Mouse (Mus musculus) fibroblast of lung, adult 2 months (primary cell): ENCODE data around the gene Aco2.
"Not testable (repeated sequence)": the region's sequence is repeated elsewhere in the genome, so short reads cannot be mapped to it uniquely, and the experiment has no call there.

ENCODE experiments used
- DNase-seq: peaks from one replicate; pipeline ENCODE4 v3.0.0-alpha.2; 2011; ENCODE audit warnings: low read depth

Aco2 gene

DNA sequence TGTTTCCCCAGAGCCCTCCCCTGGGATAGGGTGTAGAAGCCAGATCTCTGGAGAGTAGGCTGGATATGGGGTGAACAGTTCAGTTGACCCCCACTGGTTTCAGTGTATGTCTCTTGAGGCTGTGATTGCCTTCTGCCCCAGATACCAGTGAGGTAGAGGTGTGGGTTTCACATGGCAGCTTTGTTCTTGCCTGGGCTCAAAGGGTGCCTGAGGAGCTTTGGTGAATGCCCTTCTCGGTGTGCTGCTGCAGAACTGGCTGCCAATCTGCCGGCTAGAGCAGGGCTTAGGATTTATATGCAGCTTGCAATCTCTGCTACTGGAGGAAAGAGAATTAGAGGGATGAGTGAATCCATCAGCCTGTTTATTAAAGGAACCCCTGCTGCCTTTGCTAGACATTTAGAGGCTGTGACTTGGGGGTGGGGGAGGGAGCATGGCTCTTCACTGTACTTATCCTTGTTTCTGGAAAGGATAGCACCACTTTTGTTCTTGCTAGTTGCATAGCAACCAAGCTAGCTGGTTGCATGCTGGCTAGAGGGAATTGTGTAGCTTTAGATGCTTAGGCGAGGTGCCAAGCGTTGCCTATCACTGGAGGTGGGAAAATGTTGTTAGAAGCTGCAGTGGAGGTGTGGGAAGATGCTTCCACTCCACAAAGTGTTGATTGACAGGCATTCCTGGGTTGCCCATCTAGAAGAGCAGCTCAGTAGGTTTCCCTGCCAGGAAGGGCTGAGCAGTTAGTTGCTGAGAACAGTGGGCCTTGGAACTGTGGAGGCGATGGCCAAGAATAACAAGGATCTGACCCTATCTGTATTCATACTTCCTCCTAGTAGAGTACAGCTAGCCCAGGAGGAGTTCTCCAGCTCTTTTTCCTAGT, 7.7 kb downstream of the Aco2 start:
- DNase-seq: no peak

DNA sequence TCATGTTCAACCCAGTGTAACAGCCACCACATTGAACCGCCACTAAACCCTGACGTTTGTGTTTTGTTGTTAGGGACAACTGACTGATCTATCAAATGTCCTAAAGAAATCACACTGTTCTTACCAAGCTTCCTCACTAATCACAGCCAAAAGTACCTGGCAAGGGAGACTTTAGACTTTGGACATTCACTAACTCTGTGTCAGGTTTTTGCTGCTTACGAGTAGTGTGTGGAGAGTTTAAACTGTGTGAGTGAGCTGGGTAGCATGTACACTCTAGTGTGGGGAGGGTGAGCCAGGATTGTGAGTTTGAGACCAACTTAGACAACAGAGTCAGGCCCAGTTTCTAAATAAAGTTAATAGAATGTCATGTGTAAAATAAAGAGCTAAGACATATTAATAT, 10.2 kb downstream of the Aco2 start:
- no peak for DNase-seq

DNA sequence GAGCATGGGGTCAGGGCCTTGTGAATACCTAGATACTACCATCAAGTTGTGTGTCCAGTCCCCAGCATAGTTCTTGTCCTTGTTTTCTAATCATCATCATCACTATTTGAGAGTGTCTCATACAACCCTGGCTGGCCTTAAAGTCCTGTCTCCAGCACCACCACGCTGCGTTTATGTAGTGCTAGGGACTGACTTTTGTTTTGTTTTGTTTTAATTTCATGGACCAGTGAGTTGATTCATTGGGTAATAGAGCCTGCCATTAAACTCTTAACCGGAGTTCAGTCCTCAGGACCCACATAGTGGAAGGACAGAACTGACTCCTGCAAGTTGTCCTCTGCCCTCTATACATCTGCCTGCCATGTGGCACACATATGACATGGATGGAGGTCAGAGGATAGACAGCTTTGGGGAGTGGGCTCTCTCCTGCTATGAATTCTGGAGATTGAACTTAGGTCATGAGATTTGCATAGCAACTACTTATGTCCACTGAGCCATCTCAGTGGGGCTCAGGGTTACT, 13.4 kb downstream of the Aco2 start:
- no peak for DNase-seq

DNA sequence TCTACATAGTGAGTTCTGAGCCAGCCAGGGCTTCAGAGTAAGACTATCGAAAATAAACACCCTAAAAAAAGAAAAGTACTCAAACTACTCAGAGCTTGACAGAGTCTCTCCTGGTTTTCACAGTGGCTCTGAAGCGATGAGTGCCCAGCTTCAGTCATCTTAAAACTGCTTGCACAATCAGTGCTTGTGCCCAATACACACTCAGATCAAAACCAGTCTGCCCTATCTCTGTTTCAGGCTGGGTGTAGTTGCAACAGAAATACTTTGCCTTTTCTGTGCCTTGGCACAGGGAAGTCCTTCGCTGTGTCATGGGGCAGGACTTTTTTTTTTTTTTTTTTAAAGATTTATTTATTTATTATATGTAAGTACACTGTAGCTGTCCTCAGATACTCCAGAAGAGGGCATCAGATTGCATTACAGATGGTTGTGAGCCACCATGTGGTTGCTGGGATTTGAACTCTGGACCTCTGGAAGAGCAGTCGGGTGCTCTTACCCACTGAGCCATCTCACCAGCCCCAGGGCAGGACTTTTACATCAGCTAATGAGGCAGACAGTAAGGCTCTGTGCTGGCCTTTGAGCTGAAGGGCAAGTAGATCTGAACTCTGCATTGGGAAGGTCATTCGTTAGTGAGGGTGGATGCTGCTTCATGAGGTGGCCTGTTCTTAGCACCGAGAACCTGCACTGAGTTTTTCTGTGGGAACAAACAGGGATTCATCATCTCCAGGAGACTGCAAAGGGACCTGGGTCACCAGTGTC, 14.9 kb downstream of the Aco2 start:
- DNase-seq: no peak

DNA sequence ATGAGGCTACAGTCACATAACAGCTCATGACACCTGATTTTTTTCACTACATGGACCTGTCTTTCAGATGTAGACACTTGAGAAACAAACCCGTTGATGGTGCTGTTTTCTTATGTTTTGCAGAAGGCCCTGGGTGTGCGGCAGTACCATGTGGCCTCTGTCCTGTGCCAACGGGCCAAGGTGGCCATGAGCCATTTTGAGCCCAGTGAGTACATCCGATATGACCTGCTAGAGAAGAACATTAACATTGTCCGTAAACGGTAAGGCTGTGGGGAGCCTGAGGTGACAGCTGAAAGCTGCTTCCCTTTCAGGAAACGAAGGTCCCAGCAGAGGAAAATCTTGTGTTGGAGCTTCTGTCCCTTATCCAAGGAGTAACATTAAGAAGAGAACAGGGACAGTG, 17.1 kb downstream of the Aco2 start:
- no peak for DNase-seq

DNA sequence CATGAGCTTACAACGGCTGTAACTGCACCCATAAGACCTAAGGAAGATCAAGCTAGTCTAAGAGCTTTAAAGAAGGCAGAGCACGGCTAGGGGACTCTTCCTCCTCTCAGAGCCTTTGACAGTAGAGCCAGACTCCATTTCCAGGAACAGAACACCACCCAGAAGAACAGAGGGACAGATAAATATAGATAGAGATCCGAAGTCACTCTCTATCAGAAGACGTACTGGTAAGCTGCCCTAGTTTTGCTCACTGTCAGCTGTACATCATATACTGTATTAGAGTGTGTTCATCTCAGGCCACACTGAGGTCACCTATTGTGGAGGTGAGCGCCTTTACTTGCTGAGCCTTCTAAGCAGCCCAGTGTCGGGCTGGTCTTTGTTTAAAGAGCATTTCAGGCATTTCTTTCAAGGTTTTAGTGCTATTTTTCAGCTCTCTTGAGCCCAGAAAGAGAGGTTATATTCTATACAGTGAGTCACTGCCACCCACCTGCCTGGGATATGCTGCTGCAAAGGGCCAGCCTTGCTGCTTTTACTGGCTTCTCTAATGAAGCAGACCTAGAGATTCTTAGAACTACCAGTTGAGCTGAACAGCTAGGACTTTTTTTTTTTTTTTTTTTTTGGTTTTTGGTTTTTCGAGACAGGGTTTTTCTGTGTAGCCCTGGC, 19.2 kb downstream of the Aco2 start:
- no peak for DNase-seq

DNA sequence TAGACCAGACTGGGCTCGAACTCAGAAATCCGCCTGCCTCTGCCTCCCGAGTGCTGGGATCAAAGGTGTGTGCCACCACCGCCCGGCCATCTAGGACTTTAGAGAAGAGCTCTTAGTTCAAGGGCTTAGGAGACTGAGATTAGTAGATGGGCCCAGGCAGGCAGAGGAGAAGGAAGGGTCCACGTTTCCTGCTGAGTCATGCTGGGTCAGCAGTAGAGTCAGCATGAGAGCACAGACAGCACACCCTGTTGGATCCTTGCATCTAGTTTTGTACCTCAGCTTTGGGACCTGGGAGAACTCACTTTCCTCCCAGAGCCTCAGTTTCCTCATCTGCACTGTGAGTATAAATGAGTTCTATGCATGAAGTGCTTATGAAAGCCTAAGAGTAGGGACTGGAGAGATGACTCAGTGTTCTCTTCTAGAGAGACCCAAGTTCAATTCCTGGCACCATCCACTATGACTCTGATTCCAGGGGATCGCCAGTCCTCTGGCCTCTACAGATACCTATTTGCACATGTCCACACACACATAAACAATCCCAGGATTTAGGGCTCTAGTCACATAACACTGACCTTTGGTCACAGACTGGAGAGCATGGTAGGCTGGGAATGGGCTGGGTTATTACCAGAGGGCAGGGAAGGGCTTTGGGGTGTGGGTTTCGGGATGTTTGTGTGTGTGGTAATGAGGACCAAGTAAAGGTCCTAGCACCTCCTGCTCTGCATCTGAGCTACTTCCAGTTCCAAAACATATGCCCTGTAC, 19.9 kb downstream of the Aco2 start:
- no peak for DNase-seq

DNA sequence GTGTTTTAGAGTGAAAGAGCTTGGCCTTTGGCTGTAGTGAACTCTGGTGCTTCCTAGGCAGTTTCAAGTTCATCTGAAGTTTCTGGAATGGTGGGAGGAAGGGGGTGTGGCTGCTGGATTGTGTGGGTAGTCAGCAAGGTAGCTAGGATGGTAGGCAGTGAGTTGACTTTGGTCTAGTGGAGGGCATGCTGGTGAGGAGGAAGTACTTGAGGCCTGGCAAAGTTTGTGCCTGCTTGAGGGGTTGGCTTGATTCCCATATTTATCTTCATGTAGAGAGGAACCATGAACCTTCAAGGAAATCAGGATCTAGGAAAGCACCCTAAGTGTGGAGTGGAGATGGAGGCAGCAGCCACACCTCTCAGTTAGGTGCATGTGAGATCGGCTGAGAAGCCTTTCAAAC, 21.9 kb downstream of the Aco2 start:
- no peak for DNase-seq

DNA sequence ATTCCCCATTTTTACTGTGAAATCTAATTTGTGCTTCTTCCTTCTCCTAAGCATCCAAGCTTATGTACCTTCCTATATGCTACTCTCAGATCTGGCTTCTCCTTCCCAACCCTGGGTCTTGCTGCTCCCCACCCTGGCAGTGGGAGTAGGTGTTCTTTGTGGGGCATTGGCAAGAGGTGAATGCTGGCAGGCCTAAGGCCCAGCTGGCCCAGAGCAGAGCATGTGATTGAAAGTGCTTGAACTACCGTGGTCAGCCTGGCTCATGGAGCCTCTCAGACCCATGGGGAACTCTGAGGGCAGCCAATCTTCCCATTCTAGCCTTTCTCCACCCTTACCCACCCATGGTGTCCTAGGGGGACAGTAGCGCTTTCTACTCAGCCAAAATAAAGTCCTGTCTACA, 24.3 kb downstream of the Aco2 start:
- DNase-seq: no peak

DNA sequence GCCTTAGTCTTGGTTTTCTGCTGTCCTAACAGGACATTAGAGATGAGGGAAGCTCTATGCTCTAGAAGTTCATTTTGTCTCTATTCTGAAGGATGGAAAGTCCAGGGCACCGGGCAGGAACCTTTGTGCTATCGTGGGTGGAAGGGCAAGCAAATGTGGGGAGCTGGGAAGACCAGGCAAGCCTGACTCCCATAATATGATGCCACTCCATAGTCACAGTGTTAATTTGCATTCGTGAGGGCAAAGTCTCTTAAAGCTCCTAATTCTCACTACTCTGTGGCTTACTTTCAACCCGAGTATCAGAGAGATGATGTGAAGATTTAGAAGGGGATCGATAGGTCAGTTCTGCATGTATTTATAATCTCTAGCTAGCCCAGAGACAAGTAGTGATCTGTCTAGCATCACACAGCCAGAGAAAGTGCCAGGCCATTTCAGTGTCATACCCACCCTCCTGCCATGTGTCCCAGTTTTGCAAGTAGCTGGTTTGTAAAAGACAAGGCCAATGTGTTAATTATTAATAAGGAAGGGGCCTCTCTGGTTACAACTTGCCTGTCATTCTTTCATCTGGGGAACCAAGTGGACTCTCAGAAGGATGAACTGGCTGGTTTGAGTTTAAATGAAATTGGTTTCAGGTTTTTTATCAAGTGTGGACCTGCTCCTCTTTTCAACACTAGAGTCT, 25.6 kb downstream of the Aco2 start:
- no peak for DNase-seq

DNA sequence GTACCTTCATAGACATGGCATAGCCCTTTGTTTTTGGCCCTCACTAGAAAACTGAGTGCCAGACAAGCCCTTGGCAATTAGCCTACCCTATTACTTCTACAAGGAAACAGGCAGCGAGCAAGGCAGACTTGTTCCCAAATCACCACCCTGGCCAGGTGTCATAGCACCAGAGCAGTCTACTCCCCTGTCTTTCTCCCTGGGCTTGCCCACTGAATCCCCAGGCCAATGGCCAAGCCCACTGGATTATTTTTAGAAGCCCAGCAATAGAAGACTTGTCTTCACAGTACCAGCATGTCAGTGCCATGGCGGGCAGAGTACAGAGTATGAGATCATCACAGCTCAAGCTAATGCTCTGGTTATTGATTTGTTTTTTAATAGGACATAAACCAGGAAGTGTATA, 26.6 kb downstream of the Aco2 start:
- DNase-seq: no peak

DNA sequence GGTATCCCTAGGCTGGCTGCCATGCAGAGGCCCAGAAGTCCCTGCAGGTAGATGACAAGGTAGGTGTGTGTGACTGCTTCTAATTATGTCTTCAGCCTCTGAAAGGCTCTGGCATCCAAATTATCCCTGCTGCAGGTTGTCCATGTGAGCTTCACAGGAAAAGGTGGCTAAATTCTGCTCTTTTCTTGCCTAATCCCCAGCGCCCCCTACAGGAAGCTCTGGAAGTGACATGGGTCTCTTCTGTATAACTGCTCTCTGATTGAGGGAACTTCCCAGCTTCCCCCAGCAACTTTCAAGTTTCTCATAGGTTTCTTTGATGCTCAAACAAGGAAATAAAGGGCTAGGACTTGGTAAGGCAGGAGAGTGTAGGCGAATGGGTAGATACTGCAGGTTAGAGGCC, 32.8 kb downstream of the Aco2 start:
- no peak for DNase-seq

DNA sequence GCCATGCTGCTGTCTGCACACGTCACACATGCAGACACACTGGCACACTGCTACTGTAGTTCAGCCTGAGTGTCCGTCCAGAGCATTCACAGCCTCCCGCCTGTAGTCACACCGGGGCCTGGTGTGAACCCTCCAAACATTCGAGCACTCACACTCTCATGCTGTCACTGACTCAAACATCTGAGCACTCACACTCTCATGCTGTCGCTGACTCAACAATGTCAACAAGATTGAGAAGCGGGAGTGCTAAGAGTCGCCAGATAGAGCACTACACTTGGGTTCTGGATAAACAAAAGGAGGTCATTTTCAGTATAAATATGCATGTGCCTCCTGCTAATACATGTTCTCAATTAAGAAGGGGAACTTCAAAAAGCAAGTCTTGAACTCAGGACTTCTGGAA, 35.8 kb downstream of the Aco2 start:
- no peak for DNase-seq

DNA sequence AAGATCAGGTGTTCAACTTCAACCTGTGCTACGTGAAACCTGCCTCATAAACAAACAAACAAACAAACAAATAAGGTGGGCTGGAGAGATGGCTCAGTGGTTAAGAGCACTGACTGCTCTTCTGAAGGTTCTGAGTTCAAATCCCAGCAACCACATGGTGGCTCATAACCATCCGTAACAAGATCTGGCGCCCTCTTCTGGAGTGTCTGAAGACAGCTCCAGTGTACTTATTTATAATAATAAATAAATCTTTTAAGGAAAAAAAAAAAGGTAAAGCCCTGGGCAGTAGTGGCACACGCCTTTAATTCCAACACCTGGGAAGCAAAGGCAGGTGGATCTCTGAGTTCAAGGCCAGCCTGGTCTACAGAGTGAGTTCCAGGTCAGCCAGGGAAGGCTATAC, 36.7 kb downstream of the Aco2 start:
- DNase-seq: not testable (repeated sequence)

DNA sequence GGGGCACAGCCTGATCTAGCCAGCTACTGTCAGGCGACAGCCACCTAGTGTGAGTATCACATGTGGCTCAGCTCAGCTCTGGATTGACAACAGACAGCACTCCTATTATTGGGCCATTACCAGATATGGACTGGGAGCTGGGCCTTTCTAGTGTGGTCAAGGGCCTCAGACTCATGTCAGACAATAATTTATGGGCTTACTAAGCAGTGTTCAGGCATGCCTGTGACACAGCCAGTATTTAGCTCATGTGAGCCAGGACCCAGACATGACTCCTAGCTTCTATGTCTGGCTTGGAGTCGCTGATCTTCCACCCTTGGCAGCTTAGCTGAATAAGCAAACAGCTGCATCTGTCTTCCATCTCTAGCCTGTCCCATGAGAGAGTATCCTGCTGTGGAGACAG, 40.4 kb downstream of the Aco2 start:
- DNase-seq: no peak

DNA sequence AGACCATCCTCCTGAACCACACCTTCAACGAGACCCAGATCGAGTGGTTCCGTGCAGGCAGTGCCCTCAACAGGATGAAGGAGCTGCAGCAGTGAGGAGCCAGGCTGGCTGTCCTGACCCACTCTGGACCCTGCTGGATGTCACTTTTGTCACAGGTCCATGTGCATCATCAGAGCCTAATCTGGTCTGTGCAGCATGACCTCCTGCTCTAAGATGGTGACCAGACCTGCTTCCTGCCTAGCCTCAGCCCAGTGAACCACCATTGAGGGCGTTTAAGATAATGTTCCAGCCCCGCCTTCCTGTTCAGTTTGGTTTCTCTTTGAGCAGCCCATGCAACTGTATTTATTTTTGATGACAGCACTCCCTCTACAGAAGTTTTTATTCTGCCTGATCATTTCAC, 42.6 kb downstream of the Aco2 start:
- no peak for DNase-seq

DNA sequence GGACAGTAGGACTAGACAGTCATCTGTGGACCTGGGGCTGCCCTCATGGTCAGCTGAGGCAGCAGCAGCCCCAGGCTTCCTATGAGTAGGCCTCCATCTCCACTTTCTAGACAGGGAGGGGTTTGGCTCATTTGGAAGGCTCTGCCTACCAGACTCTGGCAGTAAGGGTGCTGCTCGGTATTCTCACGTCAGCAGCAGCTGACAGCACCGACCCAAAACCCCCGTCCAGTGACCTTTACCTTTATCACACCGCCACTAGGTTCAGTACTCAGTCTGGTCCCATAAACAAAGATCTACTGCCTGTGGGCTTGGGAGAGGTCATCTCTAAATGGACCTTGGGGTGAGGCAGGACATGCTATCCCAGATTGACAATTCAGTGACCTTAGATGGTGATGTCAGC, 43.6 kb downstream of the Aco2 start:
- DNase-seq: no peak

DNA sequence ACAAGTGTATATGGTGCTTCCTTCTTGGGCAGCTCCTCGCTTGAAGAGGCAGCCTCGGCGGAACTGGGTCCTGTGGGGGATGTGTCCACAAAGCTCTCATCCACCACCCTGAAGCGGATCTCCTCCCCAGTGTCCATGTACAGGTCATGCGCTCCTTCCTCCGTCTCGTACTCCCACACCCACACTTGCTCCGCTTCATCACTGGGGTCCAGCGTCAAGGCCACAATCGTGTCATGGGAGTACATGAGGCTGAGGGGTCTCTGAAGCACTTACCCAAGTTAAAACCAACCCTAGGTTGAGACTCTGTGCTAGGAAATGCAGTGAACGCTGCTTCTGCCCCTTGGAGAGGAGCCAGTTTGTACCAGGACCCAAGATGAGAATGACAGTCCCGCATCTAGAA, 45.1 kb downstream of the Aco2 start:
- DNase-seq: no peak

DNA sequence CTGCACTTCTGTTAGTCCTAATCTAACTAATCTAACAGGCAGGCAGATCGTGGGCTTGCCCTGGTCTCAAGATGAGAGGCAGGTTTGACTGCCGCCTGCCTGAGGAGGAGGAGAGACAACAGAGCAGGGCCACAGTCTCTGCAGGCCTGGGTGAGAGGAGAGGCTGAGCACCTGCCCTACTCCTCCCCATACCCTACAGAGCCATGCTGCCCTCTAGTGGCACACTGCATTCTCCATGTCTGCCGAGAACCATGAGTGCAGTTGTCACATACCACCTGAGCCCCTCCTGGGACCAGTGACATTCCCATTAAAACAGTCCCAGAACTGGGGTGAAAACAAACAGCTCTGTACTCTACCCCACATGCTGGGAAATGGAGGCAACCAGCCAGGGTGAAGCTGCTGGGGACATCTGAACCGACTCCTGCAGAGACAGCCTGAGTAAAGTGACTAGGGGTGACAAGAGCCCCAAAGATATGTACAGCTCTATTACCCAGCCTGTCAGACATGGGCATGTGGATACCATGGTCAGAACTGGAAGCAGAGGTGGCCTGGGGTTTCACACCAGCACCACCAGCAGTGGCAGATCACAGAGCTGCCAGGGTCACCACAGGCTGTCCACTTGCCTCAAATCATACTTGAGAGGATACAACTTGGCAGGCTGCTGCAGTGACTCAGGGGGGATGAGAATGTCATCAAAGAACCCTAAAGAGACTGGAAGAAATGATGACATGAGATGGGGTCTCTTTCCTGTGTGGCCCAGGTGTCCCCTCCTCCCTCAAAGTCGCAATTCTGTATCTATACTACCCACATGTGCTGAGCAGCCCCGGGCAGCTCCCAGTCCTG, 45.7 kb downstream of the Aco2 start:
- DNase-seq: no peak

DNA sequence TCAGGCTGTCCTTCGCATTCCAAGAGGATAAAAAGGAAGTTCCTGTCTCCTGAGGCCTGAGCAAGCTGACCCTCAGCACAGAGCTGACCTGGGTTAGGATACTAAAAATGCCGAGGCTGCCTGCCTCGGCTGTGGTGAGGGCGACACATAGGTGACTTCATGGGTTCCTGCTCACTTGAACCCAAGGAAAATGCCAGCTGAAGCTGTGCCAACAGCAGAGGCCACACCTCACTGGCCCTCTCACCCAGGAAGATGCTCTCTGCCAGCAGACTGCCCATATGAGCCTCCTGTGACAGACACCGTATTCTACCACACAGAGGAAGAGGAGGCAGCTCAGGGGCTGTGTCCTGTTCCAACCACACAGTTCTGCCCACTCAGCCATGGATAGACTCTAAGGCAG, 47.0 kb downstream of the Aco2 start:
- no peak for DNase-seq
